Mouse (Mus musculus): Measurements from ENCODE around the gene Zscan12. TPM values are rescaled to one million over a fixed set of nuclear protein-coding genes. Genes with fewer than 3 reads are reported as not detected.

The Zscan12 gene
- polyA plus RNA-seq, 1 experiment from 2014 or later, result 19.6 TPM

Small RNAs within 50 kb of the gene (microRNA-seq; reads per million reads assigned to microRNA genes)
- not detected for gene Mir6942

Other genes with a start within 250 kb of the Zscan12 start
- gene Olfr263, start 233.2 kb upstream of the Zscan12 start, polyA plus RNA-seq (2014; fragmentation: Nextera tagmentation; extraction: Ambion mirVana), result not detected in 2 replicates
- not detected in 2 replicates for gene Olfr1368, start 217.0 kb upstream of the Zscan12 start, polyA plus RNA-seq (2014; fragmentation: Nextera tagmentation; extraction: Ambion mirVana)
- 150 and 160 TPM in 2 replicates for gene Trim27, start 183.4 kb upstream of the Zscan12 start, polyA plus RNA-seq (2014; fragmentation: Nextera tagmentation; extraction: Ambion mirVana)
- not detected in 2 replicates for gene Gpx5, start 70.1 kb upstream of the Zscan12 start, polyA plus RNA-seq (2014; fragmentation: Nextera tagmentation; extraction: Ambion mirVana)
- gene Gpx6, start 50.7 kb upstream of the Zscan12 start, polyA plus RNA-seq (2014; fragmentation: Nextera tagmentation; extraction: Ambion mirVana), result 0.30 TPM in 1 of 2 replicates, not detected in the other
- gene Olfr1367, start 15.9 kb upstream of the Zscan12 start, polyA plus RNA-seq (2014; fragmentation: Nextera tagmentation; extraction: Ambion mirVana), result not detected in 2 replicates
- 79.8 and 84.7 TPM in 2 replicates for gene Zkscan3, start 39.9 kb downstream of the Zscan12 start, polyA plus RNA-seq (2014; fragmentation: Nextera tagmentation; extraction: Ambion mirVana)
- gene Pgbd1, start 78.2 kb downstream of the Zscan12 start, polyA plus RNA-seq (2014; fragmentation: Nextera tagmentation; extraction: Ambion mirVana), result 4.1 and 4.9 TPM in 2 replicates
- 14.9 and 17.5 TPM in 2 replicates for gene Zscan26, start 90.9 kb downstream of the Zscan12 start, polyA plus RNA-seq (2014; fragmentation: Nextera tagmentation; extraction: Ambion mirVana)
- gene Nkapl, start 105.7 kb downstream of the Zscan12 start, polyA plus RNA-seq (2014; fragmentation: Nextera tagmentation; extraction: Ambion mirVana), result 2.5 and 3.2 TPM in 2 replicates
- 4.0 and 4.5 TPM in 2 replicates for gene Zkscan4, start 116.1 kb downstream of the Zscan12 start, polyA plus RNA-seq (2014; fragmentation: Nextera tagmentation; extraction: Ambion mirVana)
- gene Gm10065, start 116.6 kb downstream of the Zscan12 start, polyA plus RNA-seq (2014; fragmentation: Nextera tagmentation; extraction: Ambion mirVana), result 3.5 TPM in 1 of 2 replicates, not detected in the other
- 0.15 and 0.61 TPM in 2 replicates for gene AK157302, start 132.4 kb downstream of the Zscan12 start, polyA plus RNA-seq (2014; fragmentation: Nextera tagmentation; extraction: Ambion mirVana)
- 3.5 and 6.3 TPM in 2 replicates for gene Gm11273, start 138.6 kb downstream of the Zscan12 start, polyA plus RNA-seq (2014; fragmentation: Nextera tagmentation; extraction: Ambion mirVana)
- gene Zkscan8, start 168.3 kb downstream of the Zscan12 start, polyA plus RNA-seq (2014; fragmentation: Nextera tagmentation; extraction: Ambion mirVana), result 10.5 and 12.1 TPM in 2 replicates
- 0.12 and 0.23 TPM in 2 replicates for gene Olfr1366, start 180.0 kb downstream of the Zscan12 start, polyA plus RNA-seq (2014; fragmentation: Nextera tagmentation; extraction: Ambion mirVana)
- gene Olfr1535, start 197.1 kb downstream of the Zscan12 start, polyA plus RNA-seq (2014; fragmentation: Nextera tagmentation; extraction: Ambion mirVana), result 0.05 TPM in 1 of 2 replicates, not detected in the other
- not detected in 2 replicates for gene Olfr1364, start 218.9 kb downstream of the Zscan12 start, polyA plus RNA-seq (2014; fragmentation: Nextera tagmentation; extraction: Ambion mirVana)

Measured in neural tube, embryonic 11.5 days (tissue).